Mouse (Mus musculus) C2C12 (cell line): ENCODE measurements around the gene Ubtd2. TPM values are rescaled to one million over a fixed set of nuclear protein-coding genes. Genes with fewer than 3 reads are reported as not detected.

Experiments used
- H3K27me3 ChIP-seq: one replicate; pipeline ENCODE4 v1.6.1; 2011; ENCODE audit not compliant: control insufficient read depth, insufficient read depth, insufficient read length
- H3K36me3 ChIP-seq: one replicate; pipeline ENCODE4 v1.6.1; 2011; ENCODE audit not compliant: control insufficient read depth, insufficient read depth
- H3K4me3 ChIP-seq: one replicate; pipeline ENCODE4 v1.5.1; 2011; ENCODE audit warnings: mild to moderate bottlenecking, control low read depth; ENCODE audit not compliant: poor library complexity, insufficient read depth, severe bottlenecking
- H3K79me2 ChIP-seq: one replicate; pipeline ENCODE4 v1.6.1; 2011; ENCODE audit not compliant: control insufficient read depth, insufficient read depth
- H3K79me3 ChIP-seq: one replicate; pipeline ENCODE4 v1.6.1; 2011; ENCODE audit warnings: low read depth, control low read depth
- H3ac ChIP-seq: one replicate; pipeline ENCODE3; 2011; ENCODE audit warnings: low read depth; ENCODE audit not compliant: control insufficient read depth, insufficient read length
- CEBPB ChIP-seq: IDR thresholded peaks from one replicate; pipeline ENCODE4 v1.6.1; 2011; ENCODE audit warnings: low read depth, mild to moderate bottlenecking, control low read depth, moderate library complexity
- CTCF ChIP-seq: IDR thresholded peaks from one replicate; pipeline ENCODE4 v1.5.1; 2011; ENCODE audit not compliant: control insufficient read depth, insufficient read depth, insufficient read length
- FOSL1 ChIP-seq: IDR thresholded peaks from one replicate; pipeline ENCODE4 v1.8.0; 2011; ENCODE audit warnings: mild to moderate bottlenecking, low read length; ENCODE audit not compliant: poor library complexity, insufficient read depth, severe bottlenecking
- MAX ChIP-seq: IDR thresholded peaks from one replicate; pipeline ENCODE4 v1.6.1; 2011; ENCODE audit warnings: mild to moderate bottlenecking, control low read depth
- MYOD1 ChIP-seq: IDR thresholded peaks from one replicate; pipeline ENCODE4 v1.6.1; 2011; ENCODE audit warnings: low read depth; ENCODE audit not compliant: control insufficient read depth, insufficient read length
- MYOG ChIP-seq: IDR thresholded peaks from one replicate; pipeline ENCODE4 v1.6.1; 2011; ENCODE audit not compliant: control insufficient read depth, insufficient read length; ENCODE audit errors: extremely low read depth
- USF1 ChIP-seq: IDR thresholded peaks from one replicate; pipeline ENCODE4 v1.6.1; 2011; ENCODE audit warnings: low read depth, mild to moderate bottlenecking, control low read depth, moderate library complexity
- polyA plus RNA-seq: library from polyadenylated mRNA; unstranded; fragments of >200 nt; fragmentation: generic; extraction: Trizol; gene quantifications from one replicate; pipeline ENCODE4 v1.2.1, GENCODE M21; 2012; ENCODE audit warnings: missing spikeins

Gene Ubtd2
- polyA plus RNA-seq, 1 experiment = 14.3 TPM

GRCm38 (mm10) chr11:32487501-32487900 is 32.3 kb downstream of the Ubtd2 start:
- TF ChIP-seq CEBPB (no peak), CTCF (no peak), MAX (no peak), FOSL1 (no peak), MYOG (no peak), USF1 (no peak), MYOD1 (no peak)
- Histone ChIP-seq H3K36me3 (no peaks in the 10 kb centered on the region), H3K4me3 (no peak overlapping the region), H3K79me3 (peaks cover 56% of the 10 kb centered on the region), H3K27me3 (no peaks in the 10 kb centered on the region), H3ac (no peak overlapping the region), H3K79me2 (peaks cover 79% of the 10 kb centered on the region)

GRCm38 (mm10) chr11:32488344-32488743 is 33.2 kb downstream of the Ubtd2 start:
- Histone ChIP-seq H3K36me3 (no peaks in the 10 kb centered on the region), H3ac (no peak overlapping the region), H3K79me2 (peaks cover 84% of the 10 kb centered on the region), H3K4me3 (no peak overlapping the region), H3K27me3 (no peaks in the 10 kb centered on the region), H3K79me3 (peaks cover 55% of the 10 kb centered on the region)
- TF ChIP-seq MYOD1 = no peak
- TF ChIP-seq MYOG = no peak
- no peak for TF ChIP-seq FOSL1
- TF ChIP-seq CTCF = no peak
- no peak for TF ChIP-seq USF1
- TF ChIP-seq CEBPB = no peak
- TF ChIP-seq MAX = no peak

DNA sequence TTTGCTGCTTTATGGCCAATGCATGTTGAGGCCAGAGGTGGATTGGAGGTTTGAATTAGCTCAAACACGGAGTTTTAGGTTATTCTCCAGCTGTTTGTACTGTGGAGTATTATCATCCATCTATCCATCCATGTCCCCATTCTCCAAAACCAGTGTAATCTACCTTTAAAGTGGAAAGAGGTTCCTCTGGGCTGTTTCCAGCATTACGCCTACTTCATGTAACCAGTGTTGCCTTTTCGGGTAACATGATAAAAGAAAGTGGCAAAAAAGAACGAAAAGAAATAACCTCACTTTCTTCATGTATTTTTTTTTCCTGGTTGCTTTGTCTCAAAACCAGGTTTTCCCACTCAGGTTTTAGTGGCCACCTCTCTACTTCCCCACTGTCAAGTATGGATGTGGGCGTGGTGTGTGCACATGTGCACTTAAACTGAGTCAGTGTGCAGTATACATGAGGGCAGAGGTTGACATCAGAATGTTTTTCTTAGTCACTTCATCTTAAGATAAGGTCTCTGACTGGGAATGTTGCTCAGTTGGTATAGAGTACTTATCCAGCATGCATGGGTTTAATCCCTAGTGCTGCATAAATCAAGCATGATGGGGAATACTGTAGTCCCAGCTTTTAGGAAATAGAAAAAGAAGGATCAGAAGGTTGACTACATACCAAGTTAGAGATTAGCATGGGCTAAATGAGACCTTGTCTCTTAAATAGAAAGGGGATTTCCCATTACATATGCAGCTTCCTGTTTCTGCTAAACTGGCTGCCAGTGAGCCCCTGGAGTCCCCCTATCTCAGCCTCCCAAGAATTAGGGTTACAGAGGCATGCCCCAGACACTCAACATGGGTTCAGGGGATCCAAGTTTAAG is 33.9 kb downstream of the Ubtd2 start:
- Histone ChIP-seq H3K79me2 (peaks cover 91% of the 10 kb centered on the region), H3K4me3 (no peak overlapping the region), H3K36me3 (no peaks in the 10 kb centered on the region), H3K79me3 (peaks cover 57% of the 10 kb centered on the region), H3K27me3 (no peaks in the 10 kb centered on the region), H3ac (no peak overlapping the region)
- no peak for TF ChIP-seq USF1
- TF ChIP-seq MAX = no peak
- no peak for TF ChIP-seq FOSL1
- TF ChIP-seq CTCF = no peak
- no peak for TF ChIP-seq CEBPB
- no peak for TF ChIP-seq MYOG
- TF ChIP-seq MYOD1 = no peak

DNA sequence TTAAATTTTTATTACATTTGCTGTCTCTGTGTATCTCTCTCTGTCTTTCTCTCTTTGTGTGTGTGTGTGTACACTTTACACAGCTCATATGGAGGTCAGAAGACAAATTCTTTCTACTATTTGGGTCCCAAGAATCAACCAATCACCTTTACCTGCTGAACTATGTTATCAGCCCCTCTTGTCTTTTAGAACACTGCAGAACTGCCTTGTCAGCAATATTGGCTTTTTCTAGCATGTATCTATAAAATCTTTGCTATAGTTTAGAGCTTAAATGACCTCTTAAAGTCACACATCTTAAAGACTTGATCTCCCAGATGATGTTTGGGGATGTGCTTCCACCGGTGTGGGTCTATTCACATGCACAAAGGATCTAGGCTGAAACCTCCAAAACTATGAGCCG is 35.9 kb downstream of the Ubtd2 start:
- Histone ChIP-seq H3K27me3 (no peaks in the 10 kb centered on the region), H3ac (no peak overlapping the region), H3K79me3 (peaks cover 58% of the 10 kb centered on the region), H3K36me3 (no peaks in the 10 kb centered on the region), H3K4me3 (no peak overlapping the region), H3K79me2 (peaks cover 95% of the 10 kb centered on the region)
- no peak for TF ChIP-seq CEBPB
- TF ChIP-seq USF1 = no peak
- no peak for TF ChIP-seq CTCF
- TF ChIP-seq MYOG = no peak
- no peak for TF ChIP-seq FOSL1
- TF ChIP-seq MAX = no peak
- TF ChIP-seq MYOD1 = no peak

GRCm38 (mm10) chr11:32493312-32493711 is 38.1 kb downstream of the Ubtd2 start:
- TF ChIP-seq MYOD1 (no peak), CEBPB (no peak), FOSL1 (no peak), USF1 (no peak), MAX (no peak), MYOG (no peak), CTCF (no peak)
- no peak overlapping the region for H3ac ChIP-seq
- H3K79me3 ChIP-seq = peaks cover 50% of the 10 kb centered on the region
- no peaks in the 10 kb centered on the region for H3K27me3 ChIP-seq
- H3K36me3 ChIP-seq = no peaks in the 10 kb centered on the region
- peaks cover 92% of the 10 kb centered on the region for H3K79me2 ChIP-seq
- H3K4me3 ChIP-seq = no peak overlapping the region
